Mouse (Mus musculus) hindbrain, embryonic 14.5 days (tissue): ENCODE data around the gene Metap2. TPM values are rescaled to one million over a fixed set of nuclear protein-coding genes. Genes with fewer than 3 reads are reported as not detected.

Experiments used
- ATAC-seq: fragments of 200-750 bp; cut with Nextera tagmentation; 2 replicates; pipeline ENCODE4 v1.8.0; 2017; ENCODE audit warnings: moderate number of reproducible peaks, mild to moderate bottlenecking, moderate TSS enrichment, moderate library complexity; ENCODE audit not compliant: low FRiP score
- DNase-seq: peaks from one replicate; pipeline ENCODE4 v3.0.0-alpha.2; 2015; ENCODE audit warnings: low spot score
- H3K27ac ChIP-seq: fragments of 300-500 bp; sonication (generic); 2 replicates; pipeline ENCODE4 v1.5.1; 2014; ENCODE audit warnings: mild to moderate bottlenecking, moderate library complexity
- H3K27me3 ChIP-seq: fragments of 300-500 bp; sonication (generic); 2 replicates; pipeline ENCODE4 v1.6.1; 2014; ENCODE audit warnings: mild to moderate bottlenecking, low read length, mixed read lengths; ENCODE audit not compliant: control insufficient read depth, insufficient read depth
- H3K36me3 ChIP-seq: fragments of 300-500 bp; sonication (generic); replicated peaks from 2 replicates; pipeline ENCODE4 v1.6.1; 2014; ENCODE audit not compliant: control insufficient read depth, insufficient read depth
- H3K4me1 ChIP-seq: fragments of 300-500 bp; sonication (generic); replicated peaks from 2 replicates; pipeline ENCODE4 v1.6.1; 2014; ENCODE audit warnings: antibody characterized with exemption, low read length, mixed read lengths; ENCODE audit not compliant: control insufficient read depth, insufficient read depth
- H3K4me2 ChIP-seq: fragments of 300-500 bp; sonication (generic); replicated peaks from 2 replicates; pipeline ENCODE4 v1.6.1; 2014; ENCODE audit warnings: mild to moderate bottlenecking, moderate library complexity
- H3K4me3 ChIP-seq: fragments of 300-500 bp; sonication (generic); replicated peaks from 2 replicates; pipeline ENCODE4 v1.5.1; 2014; ENCODE audit warnings: mild to moderate bottlenecking, low read length
- H3K9ac ChIP-seq: fragments of 300-500 bp; sonication (generic); 2 replicates; pipeline ENCODE4 v1.6.1; 2014
- H3K9me3 ChIP-seq: fragments of 300-500 bp; sonication (generic); 2 replicates; pipeline ENCODE4 v1.6.1; 2016; ENCODE audit warnings: low read length; ENCODE audit not compliant: control insufficient read depth
- WGBS: fragments of 180-500 bp; shearing (Covaris S2); extraction: QIAGEN DNeasy Blood & Tissue Kit; methylation state at CpG from one replicate; pipeline ENCODE4 v1.1.7; 2014; 5-methylcytosine and 5-hydroxymethylcytosine counted together
- polyA plus RNA-seq: library from polyadenylated mRNA; unstranded; fragments of >200 nt; fragmentation: Nextera tagmentation; extraction: Ambion mirVana; gene quantifications from 2 replicates; pipeline ENCODE4 v1.2.1, GENCODE M21; 2014

The Metap2 gene
- polyA plus RNA-seq, 1 experiment from 2014 or later = 161 TPM

DNA sequence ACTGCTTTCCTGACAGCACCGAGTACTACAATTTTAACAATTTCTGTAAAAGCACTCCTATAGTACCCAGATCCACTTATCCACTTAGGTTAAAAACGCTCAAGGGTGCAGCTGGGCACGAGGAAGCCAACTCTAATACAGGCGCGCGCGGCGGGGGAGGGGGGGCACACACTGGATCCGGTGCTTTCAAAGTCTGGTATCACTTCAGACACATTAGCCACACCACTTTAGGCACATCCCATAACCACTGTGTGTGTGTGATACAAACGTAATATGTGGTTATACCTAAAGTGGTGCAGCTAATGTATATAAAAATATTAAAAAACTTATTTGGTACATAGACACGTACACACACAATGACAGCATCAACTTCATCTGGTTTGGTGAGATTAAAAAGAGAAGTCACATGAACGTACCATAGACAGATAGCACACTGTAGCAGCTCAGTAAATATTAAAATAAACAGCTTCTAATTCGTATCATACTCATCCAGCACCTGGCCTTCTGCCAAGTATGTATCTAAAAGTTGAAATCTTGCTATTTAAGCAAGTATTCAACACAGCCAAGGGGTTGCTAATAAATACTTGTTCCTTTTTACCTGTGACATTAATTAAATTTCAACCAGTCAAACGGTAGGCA is 10.9 kb downstream of the Metap2 start:
- ATAC-seq = no peak
- Histone ChIP-seq H3K9me3 (no peaks in the 10 kb centered on the region), H3K27ac (no peak overlapping the region), H3K27me3 (no peaks in the 10 kb centered on the region), H3K4me3 (no peak overlapping the region), H3K36me3 (peaks cover 38% of the 10 kb centered on the region), H3K4me1 (peaks cover 10% of the 10 kb centered on the region), H3K9ac (no peak overlapping the region), H3K4me2 (no peak overlapping the region)
- WGBS = 94% methylated on average over 14 of the region's 14 CpGs
- no peak for DNase-seq

DNA sequence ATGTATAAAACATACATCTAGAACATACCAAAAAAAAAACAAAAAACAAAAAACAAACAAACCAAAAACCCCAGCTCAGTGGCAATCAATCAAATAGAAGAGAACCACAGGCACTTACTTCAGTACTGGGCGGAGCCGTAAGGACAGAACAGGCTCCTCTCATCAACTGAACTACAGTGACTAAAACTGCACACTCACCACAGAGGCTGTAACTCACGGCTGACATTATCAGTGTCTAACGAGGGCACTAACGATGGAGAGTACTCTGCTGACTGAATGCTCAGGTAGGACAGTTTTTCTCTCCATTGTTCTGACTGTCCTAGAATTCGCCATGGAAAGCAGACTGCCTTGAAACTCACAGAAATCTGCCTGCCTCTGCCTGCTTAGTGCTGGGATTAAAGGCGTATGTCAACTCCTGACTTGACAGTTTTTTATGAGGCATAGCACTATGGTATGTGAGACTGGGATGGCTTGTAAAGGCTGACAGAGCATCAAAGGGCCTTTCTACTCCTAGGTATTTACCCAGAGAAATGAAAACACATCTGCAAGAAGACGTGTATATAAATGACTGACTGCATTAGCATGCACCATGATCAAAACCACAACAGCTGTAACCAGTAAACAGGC is 14.0 kb downstream of the Metap2 start:
- Histone ChIP-seq H3K27ac (no peak overlapping the region), H3K27me3 (no peaks in the 10 kb centered on the region), H3K4me2 (no peak overlapping the region), H3K9me3 (no peaks in the 10 kb centered on the region), H3K4me3 (no peak overlapping the region), H3K9ac (no peak overlapping the region), H3K36me3 (peaks cover 63% of the 10 kb centered on the region), H3K4me1 (peaks cover 4% of the 10 kb centered on the region)
- ATAC-seq = no peak
- no peak for DNase-seq
- 92% methylated on average over 8 of the region's 8 CpGs for WGBS

DNA sequence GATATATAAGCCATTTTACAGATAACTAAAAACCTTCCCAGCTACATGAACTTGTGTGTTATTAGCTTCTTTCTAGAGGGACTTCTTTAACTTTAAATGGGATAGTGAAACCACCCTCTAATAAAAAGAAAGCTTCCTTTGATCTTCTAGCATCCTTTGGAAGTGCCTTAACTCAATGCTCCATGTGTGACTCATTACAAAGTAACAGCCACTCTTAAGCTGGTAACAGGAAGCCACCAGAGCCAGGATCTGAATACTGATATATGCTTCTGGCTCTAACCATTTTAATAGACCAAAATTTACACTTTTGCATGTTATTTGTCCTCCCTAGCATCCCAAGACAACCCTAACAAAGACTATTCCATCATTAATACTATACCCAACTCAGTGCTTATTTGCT is 15.0 kb downstream of the Metap2 start:
- H3K27me3 ChIP-seq = no peaks in the 10 kb centered on the region
- peaks cover 63% of the 10 kb centered on the region for H3K36me3 ChIP-seq
- no peak overlapping the region for H3K4me2 ChIP-seq
- DNase-seq (no peak), ATAC-seq (no peak)
- H3K9ac ChIP-seq = no peak overlapping the region
- no peak overlapping the region for H3K4me3 ChIP-seq
- H3K27ac ChIP-seq = no peak overlapping the region
- H3K9me3 ChIP-seq = no peaks in the 10 kb centered on the region
- no peaks in the 10 kb centered on the region for H3K4me1 ChIP-seq

DNA sequence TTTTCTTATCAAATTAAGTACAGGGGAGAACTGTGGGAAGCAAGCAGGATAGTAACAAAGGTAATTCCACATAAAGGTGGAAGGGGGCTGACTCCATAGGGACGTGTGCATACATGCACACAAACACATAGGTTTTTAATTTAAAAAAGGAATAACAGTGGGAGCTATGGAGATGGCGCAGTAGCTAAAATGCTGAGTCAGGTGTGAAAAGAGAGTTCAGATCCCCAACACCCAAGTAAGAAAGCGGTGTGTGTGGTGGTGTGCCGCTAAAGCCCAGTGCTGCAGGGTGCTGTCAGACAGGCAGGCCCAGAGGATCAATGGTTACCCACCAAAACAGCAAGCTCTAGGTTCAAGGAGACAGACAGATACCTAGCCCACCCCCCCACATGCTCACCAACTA is 18.2 kb downstream of the Metap2 start:
- Histone ChIP-seq H3K36me3 (peaks cover 53% of the 10 kb centered on the region), H3K27ac (no peak overlapping the region), H3K27me3 (no peaks in the 10 kb centered on the region), H3K4me1 (no peaks in the 10 kb centered on the region), H3K4me3 (no peak overlapping the region), H3K9ac (no peak overlapping the region), H3K9me3 (no peaks in the 10 kb centered on the region), H3K4me2 (no peak overlapping the region)
- WGBS = over 99% methylated on average over 4 of the region's 4 CpGs
- ATAC-seq = no peak
- no peak for DNase-seq

DNA sequence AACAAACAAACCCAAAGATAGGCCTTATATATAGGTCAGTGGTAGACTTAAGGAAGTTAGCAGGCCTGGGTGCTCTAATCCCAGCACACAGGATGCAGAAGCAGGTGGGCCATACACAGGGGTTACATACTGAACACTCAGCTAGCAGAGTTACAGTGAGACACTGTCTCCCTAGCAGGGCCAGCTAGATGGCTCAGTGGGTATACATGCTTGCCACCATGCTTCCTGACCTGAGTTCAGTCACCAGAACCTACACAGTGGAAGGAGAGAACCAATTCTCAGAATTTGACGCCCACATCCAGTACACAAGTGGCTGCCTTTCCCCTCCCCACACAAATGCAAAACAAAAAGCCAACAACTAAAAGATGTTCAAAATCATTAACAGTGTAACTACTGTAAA is 20.1 kb downstream of the Metap2 start:
- WGBS = 97% methylated on average over 1 of the region's 1 CpGs
- Histone ChIP-seq H3K4me3 (no peak overlapping the region), H3K36me3 (peaks cover 61% of the 10 kb centered on the region), H3K9ac (no peak overlapping the region), H3K4me2 (no peak overlapping the region), H3K27ac (no peak overlapping the region), H3K9me3 (no peaks in the 10 kb centered on the region), H3K27me3 (no peaks in the 10 kb centered on the region), H3K4me1 (no peaks in the 10 kb centered on the region)
- ATAC-seq = no peak
- DNase-seq = no peak

DNA sequence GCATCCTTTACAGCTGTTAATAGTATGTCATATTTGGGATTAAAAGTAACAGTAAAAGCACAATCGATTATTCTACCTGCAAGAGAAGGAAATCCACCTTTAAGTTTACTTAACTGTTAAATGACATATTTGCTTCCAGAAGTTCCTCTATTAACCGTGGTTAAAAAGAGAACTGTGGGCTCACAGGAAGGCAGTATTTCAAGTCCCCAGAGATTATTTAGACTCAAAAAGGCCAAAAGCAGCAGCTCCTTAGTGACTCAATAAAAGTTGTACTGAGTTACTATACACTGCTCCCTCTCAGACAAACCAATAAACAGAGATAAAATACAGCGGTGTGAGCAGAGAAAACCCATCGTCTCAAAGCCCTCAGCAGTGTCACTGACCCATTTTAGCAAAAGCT is 28.0 kb downstream of the Metap2 start:
- no peak overlapping the region for H3K27ac ChIP-seq
- ATAC-seq (no peak), DNase-seq (no peak)
- H3K4me3 ChIP-seq = no peak overlapping the region
- H3K9ac ChIP-seq = no peak overlapping the region
- WGBS = 95% methylated on average over 4 of the region's 4 CpGs
- no peaks in the 10 kb centered on the region for H3K27me3 ChIP-seq
- no peaks in the 10 kb centered on the region for H3K9me3 ChIP-seq
- no peaks in the 10 kb centered on the region for H3K4me1 ChIP-seq
- H3K4me2 ChIP-seq = no peak overlapping the region
- peaks cover 94% of the 10 kb centered on the region for H3K36me3 ChIP-seq

DNA sequence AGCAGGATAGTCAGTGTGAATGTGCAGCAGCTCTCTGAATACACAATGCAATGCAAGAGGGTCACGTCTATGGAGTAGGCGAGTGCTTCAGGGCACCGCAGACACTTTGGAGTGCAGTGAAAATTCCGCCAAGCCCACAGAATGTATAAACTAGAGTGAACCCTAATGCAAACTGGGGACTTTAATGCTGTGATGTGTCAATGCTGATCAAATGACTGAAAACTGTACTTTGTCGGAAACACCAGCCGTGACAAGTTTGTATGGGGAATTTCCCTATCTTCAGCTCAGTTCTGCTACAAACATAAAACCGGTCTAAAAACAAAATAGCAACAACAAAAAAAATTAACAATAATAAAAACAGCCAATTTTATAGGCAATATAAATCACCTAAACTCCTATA is 28.5 kb downstream of the Metap2 start:
- H3K36me3 ChIP-seq = peaks cover 94% of the 10 kb centered on the region
- no peak overlapping the region for H3K9ac ChIP-seq
- no peaks in the 10 kb centered on the region for H3K27me3 ChIP-seq
- ATAC-seq (no peak), DNase-seq (no peak)
- H3K9me3 ChIP-seq = no peaks in the 10 kb centered on the region
- 95% methylated on average over 7 of the region's 7 CpGs for WGBS
- H3K4me2 ChIP-seq = no peak overlapping the region
- no peaks in the 10 kb centered on the region for H3K4me1 ChIP-seq
- no peak overlapping the region for H3K27ac ChIP-seq
- no peak overlapping the region for H3K4me3 ChIP-seq

DNA sequence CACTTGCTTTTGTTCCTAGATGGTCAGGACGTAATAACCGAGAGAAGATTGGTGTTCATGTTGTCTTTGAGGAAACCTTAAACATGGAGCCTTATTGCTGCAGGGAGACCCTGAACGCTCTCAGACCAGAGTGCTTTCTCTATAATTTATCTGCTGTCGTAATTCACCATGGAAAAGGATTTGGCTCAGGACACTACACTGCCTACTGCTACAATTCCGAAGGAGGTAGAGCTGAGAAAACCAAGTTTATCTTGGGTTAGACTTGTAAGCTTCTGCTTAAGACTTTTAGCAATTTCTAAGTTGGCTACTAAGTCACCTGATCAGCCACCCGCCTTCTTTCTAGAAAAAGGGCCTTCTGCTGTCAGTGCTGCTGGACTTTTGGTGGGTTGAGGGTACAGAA is 40.8 kb downstream of the Metap2 start:
- Histone ChIP-seq H3K4me3 (no peak overlapping the region), H3K36me3 (peaks cover 24% of the 10 kb centered on the region), H3K27ac (no peak overlapping the region), H3K4me2 (no peak overlapping the region), H3K9me3 (no peaks in the 10 kb centered on the region), H3K27me3 (no peaks in the 10 kb centered on the region), H3K9ac (no peak overlapping the region), H3K4me1 (no peaks in the 10 kb centered on the region)
- no peak for DNase-seq
- no peak for ATAC-seq
- 93% methylated on average over 6 of the region's 6 CpGs for WGBS

DNA sequence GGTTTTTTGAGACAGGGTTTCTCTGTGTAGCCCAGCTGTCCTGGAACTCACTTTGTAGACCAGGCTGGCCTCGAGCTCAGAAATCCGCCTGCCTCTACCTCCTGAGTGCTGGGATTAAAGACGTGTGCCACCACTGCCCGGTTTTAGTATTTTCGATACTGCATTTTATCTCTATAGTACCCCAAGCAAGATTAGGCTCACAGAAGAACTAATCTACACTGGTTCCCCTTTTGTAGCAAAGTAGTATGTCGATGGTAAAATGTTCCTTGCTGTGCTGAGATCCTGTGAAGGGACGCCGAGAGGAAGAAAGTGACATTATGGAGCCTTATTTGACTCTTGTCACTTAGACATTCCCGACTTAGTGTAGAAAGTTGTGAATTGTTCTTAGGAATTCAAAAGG is 41.8 kb downstream of the Metap2 start:
- ATAC-seq = no peak
- H3K4me3 ChIP-seq = no peak overlapping the region

DNA sequence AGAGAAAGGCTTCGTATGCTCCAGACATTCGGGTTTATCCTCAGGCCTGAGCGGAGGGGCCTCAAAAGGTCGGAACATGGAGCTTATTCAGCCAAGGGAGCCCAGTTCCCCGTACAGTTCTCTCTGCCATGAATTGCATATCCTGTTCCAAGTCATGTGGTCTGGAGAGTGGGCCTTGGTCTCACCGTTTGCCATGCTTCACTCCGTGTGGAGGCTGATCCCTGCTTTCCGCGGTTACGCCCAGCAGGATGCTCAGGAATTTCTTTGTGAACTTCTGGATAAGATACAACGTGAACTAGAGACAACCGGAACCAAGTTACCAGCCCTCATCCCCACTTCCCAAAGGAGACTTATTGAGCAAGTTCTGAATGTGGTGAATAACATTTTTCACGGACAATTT is 50.2 kb downstream of the Metap2 start:
- Histone ChIP-seq H3K4me1 (no peaks in the 10 kb centered on the region), H3K27me3 (no peaks in the 10 kb centered on the region), H3K4me3 (no peak overlapping the region), H3K27ac (no peak overlapping the region), H3K36me3 (no peaks in the 10 kb centered on the region), H3K9me3 (peaks cover 14% of the 10 kb centered on the region; the same call in 1 of the 2 replicates), H3K9ac (no peak overlapping the region), H3K4me2 (no peak overlapping the region)
- DNase-seq = no peak
- no peak for ATAC-seq
- 95% methylated on average over 13 of the region's 13 CpGs for WGBS

More for the DNA sequence above, 41.8 kb downstream of the Metap2 start:
- 96% methylated on average over 9 of the region's 9 CpGs for WGBS
- Histone ChIP-seq H3K9me3 (no peaks in the 10 kb centered on the region), H3K36me3 (peaks cover 14% of the 10 kb centered on the region), H3K4me1 (no peaks in the 10 kb centered on the region), H3K9ac (no peak overlapping the region), H3K27me3 (no peaks in the 10 kb centered on the region), H3K4me2 (no peak overlapping the region), H3K27ac (no peak overlapping the region)
- DNase-seq = no peak
